Mouse (Mus musculus): ENCODE results near the gene Cryba4. TPM values are rescaled to one million over a fixed set of nuclear protein-coding genes. Genes with fewer than 3 reads are reported as not detected.
A peak's percentile ranks its signal among the peaks of the same experiment; 100 is the strongest.

Gene Cryba4
- polyA plus RNA-seq, 1 experiment, result 1.9 TPM

GRCm38 (mm10) chr5:112286984-112287641 lies 34.8 kb upstream of the Cryba4 start:
- DNase-seq (ENCODE audit: extremely low spot score in 1 of 2, low spot score in 1 of 2), result no peak

GRCm38 (mm10) chr5:112286608-112286983 lies 34.3 kb upstream of the Cryba4 start:
- DNase-seq (ENCODE audit: extremely low spot score in 1 of 2, low spot score in 1 of 2), result no peak

DNA sequence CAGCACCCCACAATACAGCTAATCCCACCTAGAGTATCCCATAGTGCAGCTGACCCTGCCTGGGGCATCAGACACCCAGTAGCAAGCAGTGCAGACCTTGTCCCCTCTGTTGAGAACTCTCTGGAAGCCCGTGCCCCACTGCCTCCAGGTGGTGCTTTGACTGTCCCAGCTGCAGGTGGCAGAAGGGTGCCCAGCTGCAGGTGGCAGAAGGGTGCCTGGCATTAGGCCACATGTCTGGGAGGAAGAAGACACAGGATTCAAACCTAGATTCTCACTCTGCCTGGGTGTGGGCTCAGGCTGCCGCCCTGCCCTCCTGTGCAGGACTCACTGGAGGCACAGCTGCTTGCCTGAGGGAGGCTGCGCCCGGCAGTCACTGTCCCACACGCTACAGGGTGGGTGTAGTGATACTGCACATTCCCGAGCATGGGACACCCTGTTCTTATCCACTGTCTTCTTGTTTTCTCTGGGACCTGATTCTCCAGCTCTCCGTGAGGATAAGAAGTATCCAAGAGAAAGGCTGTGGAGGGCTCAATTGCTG lies 33.3 kb upstream of the Cryba4 start:
- no peak for DNase-seq (ENCODE audit: extremely low spot score in 1 of 2, low spot score in 1 of 2)

DNA sequence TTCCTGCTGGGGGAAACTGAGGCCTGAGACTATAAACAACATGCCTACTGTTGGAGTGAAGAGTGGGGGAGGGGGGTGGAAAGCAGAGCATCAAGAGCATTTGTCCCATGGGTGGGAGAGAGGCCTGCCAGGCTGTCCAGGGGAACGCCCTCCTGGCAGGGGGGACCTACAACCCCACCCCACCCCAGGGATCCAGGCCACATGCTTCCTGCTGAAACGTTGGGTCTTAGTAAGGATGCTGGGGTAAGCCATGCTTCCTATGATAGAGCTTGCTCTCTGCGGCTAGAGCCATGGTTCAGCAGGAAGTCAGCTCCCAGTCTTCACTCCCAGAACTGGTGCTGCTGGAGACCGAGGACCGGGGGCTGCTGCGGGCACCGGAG lies 31.9 kb upstream of the Cryba4 start:
- DNase-seq (ENCODE audit: extremely low spot score in 1 of 2, low spot score in 1 of 2), result no peak

- DNase-seq (ENCODE audit: extremely low spot score in 1 of 2, low spot score in 1 of 2), result no peak
Measured at GRCm38 (mm10) chr5:112283543-112284202, 31.4 kb upstream of the Cryba4 start.

GRCm38 (mm10) chr5:112282780-112283482 lies 30.6 kb upstream of the Cryba4 start:
- DNase-seq (ENCODE audit: extremely low spot score in 1 of 2, low spot score in 1 of 2), result no peak

DNA sequence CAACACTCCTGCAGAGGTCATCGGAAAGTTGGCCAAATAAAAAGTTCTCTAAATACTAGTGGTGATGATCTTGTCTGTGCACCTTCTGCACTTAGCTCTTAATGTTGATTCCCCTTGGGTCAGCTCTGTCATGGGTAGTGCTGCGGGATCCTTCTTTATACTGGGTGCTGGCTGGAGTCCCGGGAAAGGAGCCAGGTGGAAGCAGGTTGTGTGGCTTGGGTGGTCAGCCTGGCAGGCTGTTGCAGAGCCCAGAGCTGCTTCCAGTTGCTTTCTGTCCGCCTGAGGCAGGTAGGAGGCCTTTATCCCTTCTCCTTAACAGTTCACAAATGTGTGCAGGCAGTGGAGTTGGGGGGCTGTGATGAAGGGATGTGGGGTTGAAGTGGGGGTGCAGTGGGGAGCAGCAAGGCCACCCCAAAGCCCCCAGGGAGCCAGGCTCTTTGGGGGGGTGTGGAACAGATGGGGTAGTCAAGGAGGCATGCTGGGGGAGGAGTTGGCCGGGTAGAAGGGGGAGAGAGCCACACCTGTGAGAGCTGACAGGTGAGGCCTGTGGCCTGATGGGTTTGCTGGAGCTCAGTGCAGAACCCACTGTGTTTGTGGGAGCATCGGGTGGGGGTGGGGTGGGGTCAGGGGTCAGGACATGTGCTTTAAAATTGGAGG lies 29.9 kb upstream of the Cryba4 start:
- no peak for DNase-seq (ENCODE audit: extremely low spot score in 1 of 2, low spot score in 1 of 2)

- no peak for DNase-seq (ENCODE audit: extremely low spot score in 1 of 2, low spot score in 1 of 2)
Measured at GRCm38 (mm10) chr5:112281676-112282075, 29.4 kb upstream of the Cryba4 start.

DNA sequence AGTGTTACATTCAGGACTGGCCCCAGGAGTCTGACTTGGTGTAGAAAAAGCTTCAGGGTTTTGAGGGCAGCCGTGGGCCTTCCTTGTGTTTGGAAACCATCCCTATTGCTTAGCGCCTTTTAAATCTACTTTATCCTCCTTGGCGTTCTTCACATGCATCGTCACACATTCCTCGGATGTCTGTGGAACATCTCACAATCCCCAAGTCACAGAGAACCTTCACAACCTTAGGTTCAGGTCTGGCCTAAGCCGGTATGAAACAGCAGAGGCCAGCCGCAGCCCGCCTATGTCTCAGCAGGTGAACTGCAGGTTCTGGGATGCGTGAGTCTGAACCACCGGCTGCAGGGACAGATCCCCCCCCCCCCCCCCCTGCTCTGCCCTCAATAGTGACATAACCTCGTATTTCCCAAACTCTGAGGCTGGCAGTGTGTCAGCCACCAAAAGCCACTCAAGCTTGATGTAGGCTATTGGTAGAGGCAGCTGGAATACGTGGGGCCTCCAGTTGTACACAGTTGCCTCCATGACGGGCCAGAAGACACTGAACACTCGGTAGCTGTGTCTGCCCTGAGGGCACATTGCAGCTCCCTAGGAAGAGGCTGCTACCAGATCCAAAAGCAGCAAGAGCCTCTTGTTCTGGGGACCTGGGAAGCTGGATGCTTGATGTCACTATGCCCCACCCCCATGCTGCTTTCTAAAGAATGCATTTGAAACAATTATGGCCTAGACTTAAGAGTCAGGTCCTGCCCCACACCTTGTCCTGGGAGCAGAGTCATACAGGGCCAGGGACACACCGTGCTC lies 28.7 kb upstream of the Cryba4 start:
- no peak for DNase-seq (ENCODE audit: extremely low spot score in 1 of 2, low spot score in 1 of 2)

DNA sequence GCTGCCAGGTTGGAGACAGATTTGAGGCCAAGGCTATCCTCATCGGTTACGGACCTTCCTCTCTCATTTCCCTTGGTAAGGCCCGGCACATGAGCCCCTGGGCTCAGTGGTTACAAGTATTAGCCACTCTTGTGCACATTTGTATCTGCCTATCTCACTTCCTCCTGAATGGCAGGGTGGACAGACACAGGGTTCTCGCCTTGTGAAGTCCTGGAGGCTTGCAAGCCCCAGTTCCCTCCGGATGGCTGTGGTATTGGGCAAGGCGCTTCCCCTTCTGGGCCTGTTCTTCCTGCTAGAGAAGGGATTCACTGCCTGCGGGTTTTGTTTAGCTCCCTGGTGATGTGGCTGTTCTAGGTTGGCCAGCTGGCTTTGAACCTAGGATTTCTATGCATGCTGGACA lies 27.8 kb upstream of the Cryba4 start:
- no peak for DNase-seq (ENCODE audit: extremely low spot score in 1 of 2, low spot score in 1 of 2)

GRCm38 (mm10) chr5:112279181-112280021 lies 27.1 kb upstream of the Cryba4 start:
- no peak for DNase-seq (ENCODE audit: extremely low spot score in 1 of 2, low spot score in 1 of 2)

- DNase-seq (ENCODE audit: extremely low spot score in 1 of 2, low spot score in 1 of 2), result no peak
Measured at GRCm38 (mm10) chr5:112277906-112278470, 25.7 kb upstream of the Cryba4 start.

- DNase-seq (ENCODE audit: extremely low spot score in 1 of 2, low spot score in 1 of 2), result no peak
Measured at GRCm38 (mm10) chr5:112276907-112277348, 24.6 kb upstream of the Cryba4 start.

DNA sequence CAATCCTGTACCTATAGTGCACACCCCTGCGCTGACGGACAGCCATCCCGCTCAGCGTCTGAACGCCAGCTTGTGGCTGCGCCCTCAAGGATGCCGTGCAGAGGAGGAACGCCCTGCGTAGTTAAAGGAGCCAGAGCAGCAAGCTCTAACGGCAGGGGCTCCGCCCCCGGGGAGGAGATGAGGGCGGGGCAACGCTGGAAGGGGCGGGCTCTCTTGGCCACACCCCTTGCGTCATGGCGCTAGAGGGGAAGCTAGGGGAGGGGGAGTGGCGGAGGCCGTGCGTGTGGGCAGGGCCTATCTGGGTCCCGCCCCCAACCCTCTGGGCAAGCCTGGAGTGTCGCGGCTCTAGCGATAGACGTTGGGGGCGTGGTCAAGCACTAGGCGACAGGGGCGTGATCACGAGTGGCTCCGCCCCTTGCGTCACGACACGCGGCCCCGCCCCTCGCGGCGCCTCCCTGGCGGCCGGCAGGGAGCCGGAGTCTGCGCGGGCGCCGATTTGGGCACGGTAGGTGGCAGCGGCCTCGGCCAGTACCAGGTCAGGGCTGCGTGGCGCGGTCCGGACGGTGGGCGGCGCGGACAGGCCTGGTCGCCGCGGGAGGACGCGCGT lies 24.1 kb upstream of the Cryba4 start, which contains the start of gene Tpst2:
Gene Tpst2, plus strand, starts transcription at position 425 of the 607 bp plus-strand sequence.
- DNase-seq (ENCODE audit: extremely low spot score in 1 of 2, low spot score in 1 of 2), result peak; percentile 99 to 100

- no peak for DNase-seq (ENCODE audit: extremely low spot score in 1 of 2, low spot score in 1 of 2)
Measured at GRCm38 (mm10) chr5:112275021-112275804, 22.9 kb upstream of the Cryba4 start.

GRCm38 (mm10) chr5:112273746-112274463 lies 21.6 kb upstream of the Cryba4 start:
- DNase-seq (ENCODE audit: extremely low spot score in 1 of 2, low spot score in 1 of 2), result no peak

- no peak for DNase-seq (ENCODE audit: extremely low spot score in 1 of 2, low spot score in 1 of 2)
Measured at GRCm38 (mm10) chr5:112272934-112273333, 20.6 kb upstream of the Cryba4 start.
